Mouse (Mus musculus) liver, postnatal 0 days (tissue): ENCODE data around the gene Hecw2.

ENCODE experiments used
- CTCF ChIP-seq: sonication (generic); IDR thresholded peaks from 2 replicates; pipeline ENCODE4 v1.5.1; 2016; ENCODE audit warnings: antibody characterized with exemption, low read depth
- EP300 ChIP-seq: IDR thresholded peaks from 2 replicates; pipeline ENCODE4 v1.6.1; 2016; ENCODE audit warnings: antibody characterized with exemption, low read depth, mild to moderate bottlenecking

DNA sequence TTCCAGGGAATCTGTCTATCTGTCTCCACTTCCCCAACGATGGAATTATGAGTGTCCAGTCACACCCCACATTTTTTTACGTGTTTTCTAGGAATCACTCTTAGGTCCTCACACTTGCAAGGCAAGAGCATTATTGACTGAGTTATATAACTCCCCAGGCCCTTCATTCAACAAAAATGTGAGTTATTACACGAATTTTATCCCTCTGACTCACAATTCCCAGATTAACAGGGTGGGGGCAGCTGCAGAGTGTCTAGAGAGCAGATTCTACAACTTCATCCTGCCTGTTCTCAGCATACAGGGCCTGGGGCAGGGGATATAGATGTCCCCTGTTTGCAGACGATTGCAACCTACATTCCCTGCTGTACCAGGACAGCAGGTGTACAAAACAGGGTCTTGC, 255.7 kb downstream of the Hecw2 start:
- no peak for TF ChIP-seq CTCF
- TF ChIP-seq EP300: no peak
